Mouse (Mus musculus) limb, embryonic 15.5 days (tissue): ENCODE measurements at regions not wholly inside any gene's neighbourhood (a gene's known extent, or its start where the extent isn't known, plus 50 kb on each side); places are given as distances from the start of the nearest gene placed in this dataset.
"Not testable (repeated sequence)": the region's sequence is repeated elsewhere in the genome, so short reads cannot be mapped to it uniquely, and the experiment has no call there.

Source experiments
- ATAC-seq: fragments of 200-750 bp; cut with Nextera tagmentation; 2 replicates; pipeline ENCODE4 v1.8.0; 2017; ENCODE audit warnings: low read depth, moderate TSS enrichment; ENCODE audit not compliant: insufficient number of reproducible peaks, low FRiP score, low TSS enrichment
- H3K27ac ChIP-seq: fragments of 300-500 bp; sonication (generic); 2 replicates; pipeline ENCODE4 v1.5.1; 2015; ENCODE audit warnings: moderate library complexity, mild to moderate bottlenecking, inconsistent platforms
- H3K27me3 ChIP-seq: fragments of 300-500 bp; sonication (generic); 2 replicates; pipeline ENCODE4 v1.6.1; 2015; ENCODE audit warnings: inconsistent platforms
- H3K36me3 ChIP-seq: fragments of 300-500 bp; sonication (generic); 2 replicates; pipeline ENCODE4 v1.6.1; 2015; ENCODE audit warnings: inconsistent platforms
- H3K4me1 ChIP-seq: fragments of 300-500 bp; sonication (generic); 2 replicates; pipeline ENCODE4 v1.6.1; 2015; ENCODE audit warnings: inconsistent platforms
- H3K4me2 ChIP-seq: fragments of 300-500 bp; sonication (generic); 2 replicates; pipeline ENCODE4 v1.6.1; 2015; ENCODE audit warnings: mild to moderate bottlenecking, inconsistent platforms
- H3K4me3 ChIP-seq: fragments of 300-500 bp; sonication (generic); 2 replicates; pipeline ENCODE4 v1.5.1; 2015; ENCODE audit warnings: mild to moderate bottlenecking, inconsistent platforms
- H3K9ac ChIP-seq: fragments of 300-500 bp; sonication (generic); 2 replicates; pipeline ENCODE4 v1.6.1; 2015; ENCODE audit warnings: inconsistent platforms
- H3K9me3 ChIP-seq: fragments of 300-500 bp; sonication (generic); 2 replicates; pipeline ENCODE4 v1.6.1; 2016; ENCODE audit warnings: inconsistent platforms
- WGBS: fragments of 180-500 bp; shearing (Covaris S2); methylation state at CpG from one replicate; pipeline ENCODE4 v1.1.7; 2015; 5-methylcytosine and 5-hydroxymethylcytosine counted together

DNA sequence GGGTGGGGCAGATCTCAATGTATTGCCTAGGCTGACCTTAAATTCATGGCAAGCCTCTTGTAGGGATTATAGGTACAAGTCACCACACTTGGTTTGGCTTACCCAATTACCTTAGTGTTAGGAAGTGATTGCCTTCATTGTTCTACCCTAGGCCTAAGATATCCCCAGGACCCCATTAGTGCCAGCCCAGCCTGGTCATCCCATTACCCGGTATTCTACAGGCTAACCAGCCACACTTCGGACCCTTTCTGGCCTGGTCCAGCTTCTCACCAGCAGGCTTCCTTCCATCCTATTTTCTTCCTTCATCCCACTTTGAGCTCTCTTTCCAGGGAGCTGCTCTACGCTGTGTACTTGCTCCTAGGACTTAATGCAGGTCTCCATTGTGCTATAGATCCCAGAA, 59.5 kb downstream of the Tex35 start:
- H3K4me2 ChIP-seq = no peak overlapping the region
- no peaks in the 10 kb centered on the region for H3K36me3 ChIP-seq
- H3K4me1 ChIP-seq = peaks cover 24% of the 10 kb centered on the region
- no peaks in the 10 kb centered on the region for H3K9me3 ChIP-seq
- no peak overlapping the region for H3K4me3 ChIP-seq
- no peak for ATAC-seq
- 95% methylated on average over 3 of the region's 3 CpGs for WGBS
- H3K27me3 ChIP-seq = no peaks in the 10 kb centered on the region
- H3K9ac ChIP-seq = no peak overlapping the region
- no peak overlapping the region for H3K27ac ChIP-seq

DNA sequence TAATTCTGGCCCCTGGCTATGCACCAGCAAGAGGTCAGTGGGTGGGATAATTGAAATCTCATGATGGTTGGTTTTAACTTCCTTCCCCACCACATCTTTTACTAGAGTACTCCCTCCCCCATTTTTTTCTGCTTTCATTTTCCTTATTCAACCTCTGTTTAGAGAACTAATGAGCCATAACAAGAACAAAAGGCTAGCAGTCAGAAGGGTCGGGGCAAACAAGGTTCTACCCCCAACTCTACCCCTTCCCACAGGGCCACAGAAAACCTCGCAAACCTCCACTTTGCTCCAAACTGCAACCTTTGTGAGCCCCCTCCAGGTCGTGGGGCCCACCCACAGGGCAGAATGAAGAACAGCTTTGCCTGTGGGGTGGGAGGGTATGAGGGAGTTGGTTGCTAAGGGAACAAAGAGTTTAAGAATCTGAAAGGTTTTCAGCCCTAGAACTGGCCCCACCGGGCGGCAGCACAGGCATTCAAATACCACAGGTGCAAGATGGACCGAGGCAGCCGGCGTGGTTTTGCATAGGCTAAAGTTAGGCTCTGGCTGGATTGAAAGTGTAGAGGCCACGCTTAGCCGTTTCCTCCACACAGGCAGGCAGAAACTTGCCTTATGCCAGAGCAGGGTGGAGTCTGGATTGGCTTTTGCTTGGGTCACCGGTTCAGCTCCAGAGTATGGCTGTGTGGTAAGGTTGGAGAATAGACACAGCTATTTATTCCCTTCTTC, 60.1 kb downstream of the Tex35 start:
- Histone ChIP-seq H3K9me3 (no peaks in the 10 kb centered on the region), H3K36me3 (no peaks in the 10 kb centered on the region), H3K4me1 (peaks cover 24% of the 10 kb centered on the region), H3K27me3 (no peaks in the 10 kb centered on the region), H3K27ac (peak overlapping the region; percentile 54), H3K4me3 (no peak overlapping the region), H3K4me2 (no peak overlapping the region), H3K9ac (no peak overlapping the region)
- 20% methylated on average over 11 of the region's 11 CpGs for WGBS
- ATAC-seq = peak; percentile 46; the same call in 1 of the 2 replicates

DNA sequence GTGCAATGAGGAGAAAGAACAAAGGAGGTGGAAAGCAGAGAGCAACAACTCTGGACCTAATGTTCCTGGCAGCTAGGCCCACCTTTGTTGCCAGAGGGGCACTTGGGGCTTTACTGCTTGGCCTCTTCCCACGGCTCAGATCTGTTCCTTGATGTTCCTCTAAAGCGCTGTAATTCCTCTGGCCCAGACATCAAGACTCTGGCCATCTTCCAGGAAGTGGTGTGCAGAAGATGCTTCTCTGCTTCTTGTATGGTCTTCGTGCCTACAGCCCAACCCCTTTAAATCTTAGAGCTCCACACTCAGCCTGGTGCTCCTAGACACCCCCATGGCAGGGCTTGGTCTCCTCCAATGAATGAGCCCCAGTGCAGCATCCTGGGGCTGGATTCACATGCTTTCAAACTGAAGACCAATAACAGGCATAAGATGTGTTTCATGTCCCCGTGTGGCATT, 60.7 kb downstream of the Tex35 start:
- 27% methylated on average over 4 of the region's 4 CpGs for WGBS
- no peak overlapping the region for H3K9ac ChIP-seq

GRCm38 (mm10) chr1:157046760-157047182, 61.7 kb downstream of the Tex35 start:
- Histone ChIP-seq H3K4me3 (no peak overlapping the region), H3K27me3 (no peaks in the 10 kb centered on the region), H3K9me3 (no peaks in the 10 kb centered on the region), H3K4me2 (no peak overlapping the region), H3K27ac (no peak overlapping the region), H3K36me3 (no peaks in the 10 kb centered on the region), H3K9ac (no peak overlapping the region), H3K4me1 (peaks cover 21% of the 10 kb centered on the region)
- WGBS = 67% methylated on average over 4 of the region's 4 CpGs
- ATAC-seq = no peak

More for the DNA sequence above, 60.7 kb downstream of the Tex35 start:
- H3K36me3 ChIP-seq = no peaks in the 10 kb centered on the region
- H3K4me2 ChIP-seq = no peak overlapping the region
- no peaks in the 10 kb centered on the region for H3K27me3 ChIP-seq
- peak; percentile 73; the same call in 1 of the 2 replicates for ATAC-seq
- H3K4me3 ChIP-seq = no peak overlapping the region
- peaks cover 24% of the 10 kb centered on the region for H3K4me1 ChIP-seq
- no peaks in the 10 kb centered on the region for H3K9me3 ChIP-seq
- H3K27ac ChIP-seq = no peak overlapping the region; the same call in 1 of the 2 replicates

GRCm38 (mm10) chr1:157039836-157040196, 68.7 kb downstream of the Tex35 start:
- peak overlapping the region; percentile 57; the same call in 1 of the 2 replicates for H3K27ac ChIP-seq
- no peaks in the 10 kb centered on the region for H3K36me3 ChIP-seq
- no peak overlapping the region for H3K4me2 ChIP-seq
- H3K4me3 ChIP-seq = no peak overlapping the region
- no peaks in the 10 kb centered on the region for H3K27me3 ChIP-seq
- peaks cover 22% of the 10 kb centered on the region for H3K4me1 ChIP-seq
- H3K9me3 ChIP-seq = no peaks in the 10 kb centered on the region
- WGBS = 31% methylated on average over 4 of the region's 4 CpGs
- H3K9ac ChIP-seq = no peak overlapping the region
- ATAC-seq = no peak

GRCm38 (mm10) chr1:157039016-157039835, 69.3 kb downstream of the Tex35 start:
- Histone ChIP-seq H3K4me2 (peak overlapping the region; percentile 29), H3K9ac (no peak overlapping the region), H3K4me3 (no peak overlapping the region), H3K4me1 (peaks cover 22% of the 10 kb centered on the region), H3K9me3 (no peaks in the 10 kb centered on the region), H3K36me3 (no peaks in the 10 kb centered on the region), H3K27ac (peak overlapping the region; percentile 57; the same call in 1 of the 2 replicates), H3K27me3 (no peaks in the 10 kb centered on the region)
- peak; percentile 71 for ATAC-seq
- WGBS = 12% methylated on average over 14 of the region's 14 CpGs

GRCm38 (mm10) chr1:157038111-157039008, 70.1 kb downstream of the Tex35 start:
- Histone ChIP-seq H3K4me3 (no peak overlapping the region), H3K27ac (peak overlapping the region; percentile 24; the same call in 1 of the 2 replicates), H3K9me3 (no peaks in the 10 kb centered on the region), H3K4me2 (0 out of 2 replicates have a peak overlapping the region, but pooled peaks have one; percentile 29), H3K4me1 (peaks cover 22% of the 10 kb centered on the region), H3K27me3 (no peaks in the 10 kb centered on the region), H3K36me3 (no peaks in the 10 kb centered on the region), H3K9ac (no peak overlapping the region)
- WGBS = 68% methylated on average over 14 of the region's 14 CpGs
- no peak for ATAC-seq

- Histone ChIP-seq H3K36me3 (no peaks in the 10 kb centered on the region), H3K27ac (no peak overlapping the region), H3K4me2 (no peak overlapping the region), H3K27me3 (no peaks in the 10 kb centered on the region), H3K4me3 (no peak overlapping the region), H3K9me3 (no peaks in the 10 kb centered on the region), H3K4me1 (peaks cover 22% of the 10 kb centered on the region), H3K9ac (no peak overlapping the region)
- WGBS = 78% methylated on average over 10 of the region's 10 CpGs
- ATAC-seq = no peak
Observed at GRCm38 (mm10) chr1:157037246-157037991, 71.1 kb downstream of the Tex35 start.

GRCm38 (mm10) chr1:157036779-157037178, 71.7 kb downstream of the Tex35 start:
- Histone ChIP-seq H3K4me1 (peaks cover 22% of the 10 kb centered on the region), H3K9me3 (no peaks in the 10 kb centered on the region), H3K4me2 (no peak overlapping the region), H3K27me3 (no peaks in the 10 kb centered on the region), H3K9ac (no peak overlapping the region), H3K36me3 (no peaks in the 10 kb centered on the region), H3K27ac (no peak overlapping the region), H3K4me3 (no peak overlapping the region)
- WGBS = 40% methylated on average over 4 of the region's 4 CpGs
- no peak for ATAC-seq

DNA sequence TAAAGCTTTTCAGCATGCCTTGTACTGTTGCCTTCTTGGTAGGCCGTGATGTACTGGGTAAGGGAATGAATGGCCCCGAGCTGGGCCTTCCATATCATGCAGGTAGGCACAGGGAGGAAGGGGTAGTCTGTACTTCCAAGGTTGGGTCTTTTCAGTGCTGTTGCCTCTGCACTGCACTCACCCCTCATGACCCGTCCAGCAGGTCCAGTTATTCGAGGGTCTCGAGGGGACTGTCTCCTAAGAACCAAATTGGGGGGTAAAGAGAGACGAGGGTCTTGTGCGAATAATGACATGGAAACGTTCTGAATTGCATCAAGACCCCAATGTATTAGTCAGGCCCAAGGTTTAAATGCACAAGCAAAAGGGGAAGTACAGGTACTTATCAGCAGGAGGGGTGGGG, 73.3 kb downstream of the Tex35 start:
- H3K27ac ChIP-seq, H3K9ac ChIP-seq, H3K4me3 ChIP-seq, H3K27me3 ChIP-seq, H3K36me3 ChIP-seq, H3K4me2 ChIP-seq, ATAC-seq, H3K9me3 ChIP-seq: not testable (repeated sequence)
- H3K4me1 ChIP-seq = peaks cover 22% of the 10 kb centered on the region
- 91% methylated on average over 8 of the region's 8 CpGs for WGBS

- Histone ChIP-seq H3K27me3 (no peaks in the 10 kb centered on the region), H3K27ac (no peak overlapping the region), H3K4me3 (no peak overlapping the region), H3K4me2 (no peak overlapping the region), H3K4me1 (no peaks in the 10 kb centered on the region), H3K9ac (no peak overlapping the region), H3K36me3 (no peaks in the 10 kb centered on the region), H3K9me3 (no peaks in the 10 kb centered on the region)
- 86% methylated on average over 3 of the region's 3 CpGs for WGBS
- ATAC-seq = no peak
Observed at GRCm38 (mm10) chr1:157028682-157029081, 79.8 kb downstream of the Tex35 start.
